Mouse (Mus musculus): ENCODE data around the gene Tigar. TPM values are rescaled to one million over a fixed set of nuclear protein-coding genes. Genes with fewer than 3 reads are reported as not detected.

Gene Tigar
- polyA plus RNA-seq, 1 experiment from 2014 or later, result 7.2 TPM

DNA sequence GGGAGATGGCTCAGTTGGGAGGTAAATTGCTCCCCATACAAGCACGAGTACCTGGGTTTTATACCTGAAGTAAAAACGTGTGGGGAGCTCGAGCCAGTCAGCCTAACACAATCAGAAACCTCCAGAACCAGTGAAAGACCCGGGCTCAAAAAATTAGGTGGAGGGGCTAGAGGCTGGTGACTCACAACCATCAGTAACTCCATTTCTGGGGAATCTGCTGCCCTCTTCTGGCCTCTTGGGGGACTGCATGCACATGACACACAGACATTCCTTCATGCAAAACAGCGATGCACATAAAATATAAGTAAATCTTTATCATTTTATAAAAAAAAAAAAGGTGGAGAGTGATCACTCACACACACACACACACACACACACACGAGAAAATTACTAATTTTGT is 4.2 kb downstream of the Tigar start:
- Histone ChIP-seq H3K9me3 (no peaks in the 10 kb centered on the region), H3K27me3 (no peaks in the 10 kb centered on the region), H3K9ac (no peak overlapping the region), H3K27ac (no peak overlapping the region), H3K36me3 (peaks cover 26% of the 10 kb centered on the region), H3K4me3 (no peak overlapping the region), H3K4me2 (no peak overlapping the region), H3K4me1 (replicated peaks) (peaks cover 16% of the 10 kb centered on the region)
- no peak for ATAC-seq (ENCODE audit: low FRiP score)
- WGBS, result 67% methylated on average over 6 of the region's 6 CpGs

DNA sequence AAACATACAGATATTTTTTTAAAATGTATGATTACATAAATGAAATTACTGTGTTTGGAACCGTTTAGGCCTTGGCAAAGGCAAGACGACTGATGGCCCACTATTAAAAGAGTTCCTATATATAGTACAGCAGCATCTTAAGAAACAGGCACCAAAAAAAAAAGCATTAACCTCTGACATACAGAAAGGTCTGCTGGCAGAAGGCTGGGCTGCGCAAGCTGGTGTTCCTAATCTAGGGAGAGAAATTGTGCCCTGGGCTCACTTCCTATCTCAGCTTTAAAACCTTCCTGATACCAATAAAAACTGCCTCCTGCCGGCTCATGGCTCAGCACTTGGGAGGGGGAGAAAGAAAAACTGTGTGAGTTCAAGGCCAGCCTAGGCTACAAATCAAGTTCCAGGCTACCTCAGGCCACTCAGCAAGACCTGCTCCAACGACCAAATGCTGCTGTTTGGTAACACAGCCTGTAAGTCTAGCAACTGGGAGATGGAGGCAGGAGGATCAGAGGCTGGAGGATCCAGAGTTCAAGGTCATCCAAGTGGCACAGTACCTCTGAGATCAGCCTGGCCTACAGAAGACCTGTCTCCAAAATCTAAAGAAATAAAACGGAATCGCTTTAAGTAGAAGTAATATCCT is 4.8 kb downstream of the Tigar start:
- H3K27ac ChIP-seq, result no peak overlapping the region
- WGBS, result 93% methylated on average over 7 of the region's 7 CpGs
- no peak overlapping the region for H3K4me2 ChIP-seq
- no peaks in the 10 kb centered on the region for H3K27me3 ChIP-seq
- H3K9ac ChIP-seq, result no peak overlapping the region
- peaks cover 26% of the 10 kb centered on the region for H3K36me3 ChIP-seq
- H3K4me3 ChIP-seq, result no peak overlapping the region
- H3K9me3 ChIP-seq, result no peaks in the 10 kb centered on the region
- no peak for ATAC-seq (ENCODE audit: low FRiP score)
- peaks cover 16% of the 10 kb centered on the region for H3K4me1 ChIP-seq (replicated peaks)

DNA sequence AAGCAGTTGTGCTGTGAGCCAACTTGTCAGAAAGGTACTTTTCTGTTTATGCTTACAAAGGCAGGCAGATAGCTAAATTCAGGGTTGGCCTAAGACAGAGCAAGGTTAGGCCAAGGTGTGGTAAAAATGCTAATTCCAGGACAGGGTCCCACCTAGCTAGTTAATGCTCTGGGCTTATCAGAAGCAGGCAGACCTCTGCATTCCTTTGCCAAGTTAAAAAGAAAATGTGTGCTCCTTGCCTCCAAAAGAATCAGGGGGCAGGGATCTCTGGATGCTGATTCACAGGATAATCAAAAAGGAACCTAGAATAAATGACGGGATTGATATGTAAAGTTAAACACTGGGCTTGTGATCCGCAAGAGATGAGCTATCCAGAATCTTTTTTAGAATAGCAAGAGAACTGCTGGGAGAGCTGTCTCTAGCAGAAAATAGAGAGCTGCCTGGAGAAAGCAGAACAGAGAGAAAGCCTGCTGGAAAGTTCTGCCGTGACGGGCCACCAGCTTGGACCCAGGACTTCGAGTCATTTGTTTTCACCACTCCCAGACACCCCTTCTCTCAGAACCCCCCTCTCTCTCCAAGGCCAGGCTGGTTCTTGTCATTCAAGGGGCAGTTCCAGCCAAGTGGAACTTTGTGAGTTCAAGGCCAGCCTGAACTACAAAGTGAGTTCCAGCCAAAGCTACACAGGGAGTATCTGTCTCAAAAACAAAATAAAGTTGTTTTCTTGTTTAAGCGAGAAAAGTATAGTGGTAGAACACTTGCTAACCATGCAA is 5.7 kb downstream of the Tigar start:
- no peak overlapping the region for H3K4me3 ChIP-seq
- ATAC-seq (ENCODE audit: low FRiP score), result no peak
- H3K9me3 ChIP-seq, result no peaks in the 10 kb centered on the region
- WGBS, result 90% methylated on average over 6 of the region's 6 CpGs
- peaks cover 12% of the 10 kb centered on the region for H3K4me1 ChIP-seq (replicated peaks)
- H3K9ac ChIP-seq, result no peak overlapping the region
- H3K27me3 ChIP-seq, result no peaks in the 10 kb centered on the region
- peaks cover 26% of the 10 kb centered on the region for H3K36me3 ChIP-seq
- H3K27ac ChIP-seq, result no peak overlapping the region
- no peak overlapping the region for H3K4me2 ChIP-seq

DNA sequence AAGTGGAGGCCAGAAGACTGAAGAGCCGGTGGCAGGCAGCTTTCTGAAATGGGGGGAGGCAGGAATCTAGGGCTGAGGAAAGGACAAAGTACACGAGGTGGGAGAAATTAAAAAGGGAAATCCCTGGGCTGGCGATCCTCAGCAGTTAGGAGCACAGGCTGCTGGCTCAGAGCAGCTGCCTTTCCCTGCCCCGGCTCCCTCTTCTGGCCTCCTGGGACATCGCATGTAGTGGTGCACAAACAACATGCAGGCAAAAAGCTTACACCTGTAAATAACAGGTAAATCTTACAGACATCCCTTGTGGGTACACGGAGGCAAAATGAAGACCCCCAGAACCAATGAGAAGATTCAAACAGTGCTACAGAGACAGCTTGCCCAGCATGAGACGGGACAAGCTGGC is 14.8 kb downstream of the Tigar start:
- ATAC-seq (ENCODE audit: low FRiP score), result no peak
- Histone ChIP-seq H3K27me3 (no peaks in the 10 kb centered on the region), H3K4me3 (no peak overlapping the region), H3K9me3 (no peaks in the 10 kb centered on the region), H3K27ac (no peak overlapping the region), H3K36me3 (peaks cover 29% of the 10 kb centered on the region), H3K9ac (no peak overlapping the region), H3K4me1 (replicated peaks) (no peaks in the 10 kb centered on the region), H3K4me2 (no peak overlapping the region)
- WGBS, result 68% methylated on average over 7 of the region's 7 CpGs

DNA sequence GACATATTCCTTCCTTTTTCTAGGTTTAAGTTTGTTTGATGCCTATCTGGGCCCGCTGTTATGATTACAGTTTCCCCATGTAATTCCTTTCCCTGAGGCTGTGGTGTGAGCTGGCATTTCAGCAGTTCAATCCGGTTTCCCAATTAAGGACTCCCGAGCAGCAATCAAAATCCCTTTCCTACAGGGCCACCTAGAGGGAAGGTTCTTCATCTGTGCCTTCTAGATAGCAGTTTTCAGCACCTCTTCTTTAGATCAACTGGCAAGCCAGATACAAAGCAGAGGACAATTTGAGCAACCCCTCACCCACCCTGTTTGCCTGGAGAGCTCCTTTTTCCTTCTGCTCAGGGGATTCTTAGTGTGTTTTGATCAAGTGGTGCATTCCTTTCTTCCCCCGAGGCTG is 22.6 kb downstream of the Tigar start:
- no peak overlapping the region for H3K4me2 ChIP-seq
- no peaks in the 10 kb centered on the region for H3K9me3 ChIP-seq
- H3K9ac ChIP-seq, result no peak overlapping the region; the same call in 1 of the 2 replicates
- no peak overlapping the region for H3K4me3 ChIP-seq
- peaks cover 56% of the 10 kb centered on the region for H3K36me3 ChIP-seq
- peaks cover 7% of the 10 kb centered on the region for H3K27me3 ChIP-seq
- no peak for ATAC-seq (ENCODE audit: low FRiP score)
- no peak overlapping the region for H3K27ac ChIP-seq
- H3K4me1 ChIP-seq (replicated peaks), result no peaks in the 10 kb centered on the region
- whole genome bisulfite sequencing, result 71% methylated on average over 4 of the region's 4 CpGs

DNA sequence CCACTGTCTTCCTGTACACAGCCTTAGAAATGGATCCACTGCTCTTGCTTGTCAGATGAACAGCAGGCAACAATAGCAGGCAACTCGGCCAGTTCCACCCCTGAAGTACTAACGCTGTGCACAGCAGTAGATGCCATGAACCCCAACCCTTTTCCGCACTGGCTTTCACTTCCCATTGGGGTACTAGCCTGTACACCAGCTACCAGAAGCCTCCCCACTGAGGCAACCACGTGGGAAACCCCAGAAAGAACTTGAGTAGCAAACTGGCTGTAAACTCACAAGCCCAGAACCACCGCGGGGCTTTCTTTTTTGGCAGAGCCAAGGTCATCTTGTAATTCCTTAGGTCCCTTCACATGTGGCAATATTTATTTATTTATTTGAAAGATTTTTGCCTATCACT is 27.5 kb downstream of the Tigar start:
- Histone ChIP-seq H3K27me3 (peaks cover 31% of the 10 kb centered on the region), H3K9ac (no peak overlapping the region), H3K4me2 (no peak overlapping the region), H3K36me3 (peaks cover 8% of the 10 kb centered on the region; the same call in 1 of the 2 replicates), H3K4me1 (replicated peaks) (peaks cover 12% of the 10 kb centered on the region; the same call in 1 of the 2 replicates), H3K9me3 (no peaks in the 10 kb centered on the region), H3K4me3 (no peak overlapping the region), H3K27ac (no peak overlapping the region)
- ATAC-seq (ENCODE audit: low FRiP score), result no peak
- 70% methylated on average over 6 of the region's 6 CpGs for WGBS

DNA sequence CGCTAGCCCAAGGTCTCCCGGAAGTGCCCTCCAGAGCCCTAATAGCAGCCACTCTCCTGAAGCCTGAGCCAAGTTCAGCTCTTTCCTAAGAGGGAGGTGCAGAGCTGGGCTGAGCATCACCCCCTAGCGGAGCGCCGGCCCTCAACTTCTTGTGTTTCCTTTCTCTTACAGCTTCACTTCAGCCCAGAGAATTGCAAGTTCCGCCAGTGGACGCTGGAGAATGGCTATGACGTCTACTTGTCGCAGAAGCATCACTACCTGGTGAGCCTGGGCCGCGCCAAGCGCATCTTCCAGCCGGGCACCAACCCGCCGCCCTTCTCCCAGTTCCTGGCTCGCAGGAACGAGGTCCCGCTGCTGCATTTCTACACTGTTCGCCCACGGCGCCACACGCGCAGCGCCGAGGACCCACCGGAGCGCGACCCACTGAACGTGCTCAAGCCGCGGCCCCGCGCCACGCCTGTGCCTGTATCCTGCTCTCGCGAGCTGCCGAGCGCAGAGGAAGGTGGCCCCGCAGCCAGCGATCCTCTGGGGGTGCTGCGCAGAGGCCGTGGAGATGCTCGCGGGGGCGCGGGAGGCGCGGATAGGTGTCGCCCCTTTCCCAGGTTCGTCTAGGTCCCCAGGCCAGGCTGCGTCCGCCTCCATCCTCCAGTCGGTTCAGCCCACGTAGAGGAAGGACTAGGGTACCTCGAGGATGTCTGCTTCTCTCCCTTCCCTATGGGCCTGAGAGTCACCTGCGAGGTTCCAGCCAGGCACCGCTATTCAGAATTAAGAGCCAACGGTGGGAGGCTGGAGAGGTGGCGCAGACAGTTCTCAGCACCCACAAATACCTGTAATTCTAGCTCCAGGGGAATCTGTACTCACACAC is 29.3 kb downstream of the Tigar start:
- Histone ChIP-seq H3K4me3 (peak overlapping the region; percentile 63), H3K9me3 (no peaks in the 10 kb centered on the region), H3K36me3 (no peaks in the 10 kb centered on the region), H3K9ac (peak overlapping the region; percentile 84), H3K27ac (peak overlapping the region; percentile 93), H3K27me3 (peaks cover 36% of the 10 kb centered on the region), H3K4me1 (replicated peaks) (peaks cover 12% of the 10 kb centered on the region; the same call in 1 of the 2 replicates), H3K4me2 (peak overlapping the region; percentile 90)
- peak; percentile 92 for ATAC-seq (ENCODE audit: low FRiP score)
- WGBS, result 2% methylated on average over 59 of the region's 59 CpGs

DNA sequence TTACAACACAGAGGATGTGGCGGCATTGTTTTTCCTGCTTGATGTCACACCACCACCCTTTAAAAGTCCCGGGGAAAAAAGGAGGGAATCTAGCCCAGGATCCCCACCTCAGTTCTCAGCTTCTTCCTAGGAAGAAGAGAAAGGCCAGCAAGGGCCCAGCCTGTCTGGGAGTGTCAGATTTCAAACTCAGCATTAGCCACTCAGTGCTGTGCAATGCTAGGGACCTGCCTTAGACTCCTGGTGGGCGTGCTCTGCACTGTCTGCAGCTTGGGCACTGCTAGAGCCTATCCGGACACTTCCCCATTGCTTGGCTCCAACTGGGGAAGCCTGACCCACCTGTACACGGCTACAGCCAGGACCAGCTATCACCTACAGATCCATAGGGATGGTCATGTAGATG is 36.5 kb downstream of the Tigar start, which contains the start of gene Fgf23:
Gene Fgf23 (plus strand): TSS at position 86 of the 400 bp plus-strand sequence.
- Histone ChIP-seq H3K27ac (no peak within 1 kb of the TSS), H3K4me3 (no peak within 1 kb of the TSS), H3K27me3 (0 out of 2 replicates have a peak, but pooled peaks cover 7% of the 10 kb centered on the region), H3K9ac (no peak within 1 kb of the TSS), H3K9me3 (no peaks in the 10 kb centered on the region), H3K36me3 (no peaks in the 10 kb centered on the region), H3K4me2 (no peak within 1 kb of the TSS), H3K4me1 (replicated peaks) (no peaks in the 10 kb centered on the region)
- 15% methylated on average over 5 of the region's 5 CpGs for WGBS
- no peak for ATAC-seq (ENCODE audit: low FRiP score)

DNA sequence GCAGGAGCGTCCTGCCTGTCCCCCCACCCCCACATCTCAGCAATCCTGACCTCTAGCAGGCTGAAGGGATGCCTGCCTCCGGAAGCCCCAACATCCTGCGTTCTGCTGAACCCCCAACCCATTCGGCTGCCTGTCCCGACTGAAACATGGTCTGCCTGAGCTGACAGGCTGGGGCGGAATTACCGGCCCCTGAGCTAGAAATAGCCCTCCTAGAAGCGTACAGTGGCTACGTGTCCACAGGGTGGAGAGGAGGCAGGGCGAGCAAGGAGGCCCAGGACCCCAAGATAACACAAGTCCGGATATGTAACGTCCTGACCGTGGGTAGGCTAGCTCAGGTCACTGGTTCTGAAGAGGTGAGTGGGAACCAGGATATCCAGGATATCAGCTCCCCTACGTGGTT is 44.5 kb downstream of the Tigar start:
- Histone ChIP-seq H3K4me2 (peak overlapping the region; percentile 41), H3K9me3 (no peaks in the 10 kb centered on the region), H3K4me3 (peak overlapping the region; percentile 11), H3K36me3 (no peaks in the 10 kb centered on the region), H3K27me3 (peaks cover 9% of the 10 kb centered on the region; the same call in 1 of the 2 replicates), H3K4me1 (replicated peaks) (peaks cover 6% of the 10 kb centered on the region), H3K9ac (peak overlapping the region; percentile 58; the same call in 1 of the 2 replicates), H3K27ac (no peak overlapping the region)
- no peak for ATAC-seq (ENCODE audit: low FRiP score)
- WGBS, result 10% methylated on average over 14 of the region's 14 CpGs

DNA sequence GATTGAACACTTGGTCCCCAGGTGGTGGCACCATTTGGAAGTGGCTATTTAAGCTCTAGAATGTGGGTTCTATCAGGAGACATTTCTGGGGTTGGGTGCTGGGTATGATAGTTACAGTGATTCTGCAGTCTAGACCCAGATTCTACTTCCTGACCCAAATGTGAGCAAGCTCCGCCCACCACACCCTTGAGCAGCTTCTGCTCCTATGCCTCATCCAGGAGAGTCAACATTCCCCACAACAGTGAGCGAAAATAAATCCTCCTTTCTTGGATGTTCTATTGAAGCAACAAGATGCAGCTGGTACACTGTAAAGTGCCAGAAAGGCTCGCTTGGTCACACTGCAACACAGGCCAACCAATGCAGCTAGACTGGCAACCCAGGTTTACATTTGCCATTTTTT is 45.4 kb downstream of the Tigar start:
- no peak overlapping the region for H3K9ac ChIP-seq
- H3K36me3 ChIP-seq, result no peaks in the 10 kb centered on the region
- no peak overlapping the region for H3K4me2 ChIP-seq
- peaks cover 6% of the 10 kb centered on the region for H3K4me1 ChIP-seq (replicated peaks)
- peaks cover 9% of the 10 kb centered on the region; the same call in 1 of the 2 replicates for H3K27me3 ChIP-seq
- 83% methylated on average over 3 of the region's 3 CpGs for WGBS
- no peaks in the 10 kb centered on the region for H3K9me3 ChIP-seq
- no peak overlapping the region for H3K27ac ChIP-seq
- no peak for ATAC-seq (ENCODE audit: low FRiP score)
- no peak overlapping the region for H3K4me3 ChIP-seq

DNA sequence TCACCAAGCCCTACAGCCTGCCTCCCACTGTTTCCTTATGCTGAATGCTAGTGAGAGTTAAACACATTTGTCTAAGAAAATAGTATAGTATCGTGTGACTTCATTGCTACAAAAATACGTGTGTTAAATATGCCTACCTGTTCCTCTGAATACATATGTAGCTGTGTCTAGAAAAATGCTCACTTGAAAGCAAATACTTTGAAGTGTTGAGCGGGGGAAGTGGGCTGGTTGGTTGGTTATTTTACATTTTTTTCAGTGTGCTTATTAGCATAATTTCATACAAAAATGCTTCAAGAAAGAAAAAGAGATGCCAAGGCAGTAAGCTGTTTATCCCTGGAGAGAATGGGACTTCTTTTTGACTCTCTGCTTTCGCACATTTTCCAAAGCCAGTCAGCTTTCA is 49.4 kb downstream of the Tigar start:
- Histone ChIP-seq H3K9me3 (no peaks in the 10 kb centered on the region), H3K27ac (no peak overlapping the region), H3K4me3 (no peak overlapping the region), H3K4me1 (replicated peaks) (peaks cover 5% of the 10 kb centered on the region), H3K9ac (no peak overlapping the region), H3K36me3 (no peaks in the 10 kb centered on the region), H3K27me3 (peaks cover 5% of the 10 kb centered on the region; the same call in 1 of the 2 replicates), H3K4me2 (no peak overlapping the region)
- ATAC-seq (ENCODE audit: low FRiP score), result no peak
- WGBS, result 88% methylated on average over 4 of the region's 4 CpGs

DNA sequence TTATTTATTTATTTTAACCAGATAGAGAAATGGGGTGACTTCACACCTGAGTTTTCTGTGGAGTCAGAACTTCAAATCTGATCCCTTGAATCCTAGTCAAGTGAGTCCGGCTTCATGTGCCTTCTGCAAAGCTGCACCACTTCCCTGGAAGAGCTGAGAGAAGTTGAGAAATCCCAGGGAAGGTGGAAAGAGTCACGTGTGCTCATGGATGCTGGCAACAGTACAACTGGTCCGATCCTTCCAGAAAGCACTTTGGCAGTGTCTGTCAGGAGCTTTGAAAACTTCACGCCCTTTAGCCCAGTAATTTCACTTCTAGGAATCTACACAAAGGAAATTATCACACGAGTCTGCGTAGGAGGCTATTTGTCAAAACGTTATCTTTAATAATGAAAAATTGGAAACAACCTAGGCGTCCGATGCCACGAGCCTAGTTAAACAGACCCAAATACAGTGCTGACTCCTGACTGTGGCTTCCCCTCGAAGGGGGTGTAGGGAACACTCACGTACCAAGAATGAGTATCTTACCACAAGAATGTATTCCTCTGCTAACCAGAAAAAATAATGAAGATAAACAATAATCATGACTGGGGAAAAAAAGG is 52.3 kb downstream of the Tigar start:
- H3K4me2 ChIP-seq, result no peak overlapping the region
- WGBS, result 83% methylated on average over 12 of the region's 12 CpGs
- no peaks in the 10 kb centered on the region for H3K27me3 ChIP-seq
- no peak for ATAC-seq (ENCODE audit: low FRiP score)
- no peak overlapping the region for H3K9ac ChIP-seq
- H3K4me1 ChIP-seq (replicated peaks), result no peaks in the 10 kb centered on the region
- H3K9me3 ChIP-seq, result no peaks in the 10 kb centered on the region
- H3K36me3 ChIP-seq, result no peaks in the 10 kb centered on the region
- H3K4me3 ChIP-seq, result no peak overlapping the region
- no peak overlapping the region for H3K27ac ChIP-seq
